Mouse (Mus musculus): ENCODE data around the gene Pld3.
A peak's percentile ranks its signal among the peaks of the same experiment; 100 is the strongest.

Pld3 gene

GRCm38 (mm10) chr7:27552931-27553513 lies at the start of gene Pld3, which contains the start of gene 2310022A10Rik:
Gene Pld3 (minus strand): TSS chr7:27553218.
Gene 2310022A10Rik (plus strand): TSS chr7:27553233.
- peak; percentile 90 for DNase-seq (ENCODE audit: low read depth, low spot score)

- DNase-seq (ENCODE audit: low read depth, low spot score), result no peak
Measured at GRCm38 (mm10) chr7:27602161-27602560, 49.1 kb upstream of the Pld3 start.

GRCm38 (mm10) chr7:27601628-27602027 lies 48.6 kb upstream of the Pld3 start:
- no peak for DNase-seq (ENCODE audit: low read depth, low spot score)

- no peak for DNase-seq (ENCODE audit: low read depth, low spot score)
Measured at GRCm38 (mm10) chr7:27598053-27598452, 45.0 kb upstream of the Pld3 start.

- DNase-seq (ENCODE audit: low read depth, low spot score), result no peak
Measured at GRCm38 (mm10) chr7:27596586-27597503, 43.8 kb upstream of the Pld3 start.

GRCm38 (mm10) chr7:27592934-27593645 lies 40.1 kb upstream of the Pld3 start:
- DNase-seq (ENCODE audit: low read depth, low spot score), result no peak

GRCm38 (mm10) chr7:27592217-27592929 lies 39.4 kb upstream of the Pld3 start:
- DNase-seq (ENCODE audit: low read depth, low spot score), result no peak

- peak; percentile 97 for DNase-seq (ENCODE audit: low read depth, low spot score)
Measured at GRCm38 (mm10) chr7:27591266-27592216, 38.5 kb upstream of the Pld3 start, which contains the start of gene Akt2. Gene Akt2 (plus strand): TSS chr7:27591552.

GRCm38 (mm10) chr7:27590566-27591213 lies 37.7 kb upstream of the Pld3 start:
- no peak for DNase-seq (ENCODE audit: low read depth, low spot score)

GRCm38 (mm10) chr7:27590088-27590487 lies 37.1 kb upstream of the Pld3 start:
- DNase-seq (ENCODE audit: low read depth, low spot score), result no peak

GRCm38 (mm10) chr7:27587741-27588140 lies 34.7 kb upstream of the Pld3 start:
- no peak for DNase-seq (ENCODE audit: low read depth, low spot score)

- DNase-seq (ENCODE audit: low read depth, low spot score), result no peak
Measured at GRCm38 (mm10) chr7:27586861-27587260, 33.8 kb upstream of the Pld3 start.

- no peak for DNase-seq (ENCODE audit: low read depth, low spot score)
Measured at GRCm38 (mm10) chr7:27580380-27581174, 27.6 kb upstream of the Pld3 start.

- DNase-seq (ENCODE audit: low read depth, low spot score), result no peak
Measured at GRCm38 (mm10) chr7:27578465-27578864, 25.4 kb upstream of the Pld3 start.

GRCm38 (mm10) chr7:27577589-27577988 lies 24.6 kb upstream of the Pld3 start:
- no peak for DNase-seq (ENCODE audit: low read depth, low spot score)

- DNase-seq (ENCODE audit: low read depth, low spot score), result no peak
Measured at GRCm38 (mm10) chr7:27576914-27577313, 23.9 kb upstream of the Pld3 start.

GRCm38 (mm10) chr7:27574124-27574880 lies 21.3 kb upstream of the Pld3 start:
- no peak for DNase-seq (ENCODE audit: low read depth, low spot score)

GRCm38 (mm10) chr7:27572133-27572532 lies 19.1 kb upstream of the Pld3 start:
- no peak for DNase-seq (ENCODE audit: low read depth, low spot score)

Data from retina, postnatal 7 days (tissue).